Mouse (Mus musculus) kidney, embryonic 16.5 days (tissue): ENCODE results near the gene Atxn7l3. TPM values are rescaled to one million over a fixed set of nuclear protein-coding genes. Genes with fewer than 3 reads are reported as not detected.

Experiments used
- ATAC-seq: fragments of 200-750 bp; cut with Nextera tagmentation; 2 replicates; pipeline ENCODE4 v1.8.0; 2017; ENCODE audit warnings: moderate TSS enrichment; ENCODE audit not compliant: low FRiP score, low TSS enrichment
- H3K27ac ChIP-seq: fragments of 300-500 bp; sonication (generic); 2 replicates; pipeline ENCODE4 v1.5.1; 2014; ENCODE audit warnings: low read length
- H3K27me3 ChIP-seq: fragments of 300-500 bp; sonication (generic); 2 replicates; pipeline ENCODE4 v1.6.1; 2014; ENCODE audit warnings: low read length, control low read depth, mixed read lengths; ENCODE audit not compliant: insufficient read depth
- H3K36me3 ChIP-seq: fragments of 300-500 bp; sonication (generic); 2 replicates; pipeline ENCODE4 v1.6.1; 2014; ENCODE audit warnings: low read length, control low read depth, mixed read lengths; ENCODE audit not compliant: insufficient read depth
- H3K4me1 ChIP-seq: fragments of 300-500 bp; sonication (generic); 2 replicates; pipeline ENCODE4 v1.6.1; 2014; ENCODE audit warnings: low read length, control low read depth, mixed read lengths; ENCODE audit not compliant: insufficient read depth
- H3K4me2 ChIP-seq: fragments of 300-500 bp; sonication (generic); replicated peaks from 2 replicates; pipeline ENCODE4 v1.6.1; 2014; ENCODE audit warnings: low read depth, low read length
- H3K4me3 ChIP-seq: fragments of 300-500 bp; sonication (generic); 2 replicates; pipeline ENCODE4 v1.5.1; 2014; ENCODE audit warnings: mild to moderate bottlenecking, low read length
- H3K9ac ChIP-seq: fragments of 300-500 bp; sonication (generic); replicated peaks from 2 replicates; pipeline ENCODE4 v1.6.1; 2014; ENCODE audit warnings: low read length
- H3K9me3 ChIP-seq: fragments of 300-500 bp; sonication (generic); 2 replicates; pipeline ENCODE4 v1.6.1; 2016; ENCODE audit warnings: low read length, control low read depth
- WGBS: fragments of 180-500 bp; shearing (Covaris S2); extraction: QIAGEN DNeasy Blood & Tissue Kit; methylation state at CpG from one replicate; pipeline ENCODE4 v1.1.7; 2014; 5-methylcytosine and 5-hydroxymethylcytosine counted together
- polyA plus RNA-seq: library from polyadenylated mRNA; unstranded; fragments of >200 nt; fragmentation: Nextera tagmentation; extraction: Ambion mirVana; gene quantifications from 2 replicates; pipeline ENCODE4 v1.2.1, GENCODE M21; 2015

Gene Atxn7l3
- polyA plus RNA-seq, 1 experiment from 2014 or later = 13.3 TPM

DNA sequence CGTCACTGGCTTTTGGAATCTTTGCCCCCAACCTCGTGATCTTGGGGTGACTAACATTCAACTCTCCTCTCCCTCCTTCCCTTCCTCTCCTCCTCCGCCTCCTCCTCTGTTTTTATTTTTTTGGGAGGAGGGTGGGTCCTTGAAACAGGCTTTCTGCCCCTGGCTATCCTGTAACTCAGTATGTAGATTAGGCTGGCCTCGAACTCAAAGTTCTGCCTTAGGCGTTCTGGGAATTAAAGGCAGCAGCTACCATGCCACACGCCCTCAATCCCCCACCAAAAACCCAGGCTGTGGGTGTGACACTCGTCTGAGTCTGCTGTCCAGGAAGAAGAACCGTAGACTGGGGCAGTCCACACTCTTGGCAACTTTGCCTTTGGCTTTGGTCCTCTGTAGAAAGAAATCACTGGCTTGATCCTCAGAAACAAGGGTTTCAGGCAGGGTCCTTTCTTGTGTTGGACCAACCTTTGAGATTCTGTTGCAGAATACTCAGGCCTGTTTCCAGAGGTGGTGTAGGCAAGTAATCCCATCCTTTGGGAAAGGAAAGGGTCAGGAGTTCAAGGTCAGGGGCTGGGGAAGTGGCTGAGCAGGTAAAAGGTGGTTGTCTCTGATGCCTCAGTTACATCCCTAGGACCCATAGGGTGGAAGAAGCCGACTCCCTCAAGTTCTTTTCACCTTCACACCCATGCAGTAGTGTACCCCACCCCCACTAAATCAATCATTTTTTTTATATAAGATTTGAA, 46.9 kb downstream of the Atxn7l3 start:
- Histone ChIP-seq H3K27me3 (no peaks in the 10 kb centered on the region), H3K9me3 (no peaks in the 10 kb centered on the region)

DNA sequence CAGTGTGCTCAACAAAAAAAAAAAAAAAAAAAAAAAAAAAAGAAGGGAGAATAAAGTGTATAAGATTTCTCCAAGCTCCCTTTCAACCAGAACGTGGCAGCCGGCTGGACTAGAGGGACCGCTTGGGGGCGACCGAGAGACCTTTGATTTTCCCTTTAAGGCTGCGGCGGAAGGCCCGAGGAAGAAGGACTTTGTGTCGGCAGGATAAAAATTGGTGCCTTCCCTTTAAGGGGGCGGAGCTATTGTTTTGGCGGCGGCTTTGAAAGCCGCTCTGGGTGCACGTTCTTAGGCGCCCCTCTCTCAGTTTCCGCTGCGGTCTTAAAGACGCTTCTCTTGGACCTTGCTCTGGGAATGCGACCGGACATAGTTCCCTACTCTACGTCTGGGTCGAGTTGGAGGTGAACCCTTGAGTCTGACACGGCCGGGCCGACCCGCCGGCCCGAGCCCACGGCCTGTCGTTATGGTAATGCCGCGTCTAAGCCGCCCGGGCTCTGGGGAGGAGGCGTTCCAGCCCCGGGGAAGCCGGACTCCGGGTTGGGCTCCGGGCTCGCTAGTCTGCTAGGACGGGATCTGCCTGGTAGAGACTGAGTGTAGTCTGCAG, 47.7 kb downstream of the Atxn7l3 start, which contains the start of gene BC030867:
Gene BC030867 (plus strand): TSS at position 253 of the 601 bp plus-strand sequence.
- under 1% methylated on average over 41 of the region's 41 CpGs for whole genome bisulfite sequencing
- Histone ChIP-seq H3K4me2 (peak within 1 kb of the TSS; percentile 80), H3K4me1 (peaks cover 25% of the 10 kb centered on the region), H3K9ac (peak within 1 kb of the TSS; percentile 76), H3K27ac (peak within 1 kb of the TSS; percentile 74), H3K4me3 (peak within 1 kb of the TSS; percentile 82), H3K36me3 (0 out of 2 replicates have a peak, but pooled peaks cover 3% of the 10 kb centered on the region), H3K9me3 (no peaks in the 10 kb centered on the region), H3K27me3 (0 out of 2 replicates have a peak, but pooled peaks cover 3% of the 10 kb centered on the region)
- ATAC-seq = peak; percentile 78

More for the DNA sequence above, 46.9 kb downstream of the Atxn7l3 start:
- Histone ChIP-seq H3K4me1 (peaks cover 24% of the 10 kb centered on the region), H3K27ac (peak overlapping the region; percentile 74; the same call in 1 of the 2 replicates), H3K4me2 (peak overlapping the region; percentile 80), H3K36me3 (0 out of 2 replicates have a peak, but pooled peaks cover 3% of the 10 kb centered on the region), H3K9ac (peak overlapping the region; percentile 76), H3K4me3 (peak overlapping the region; percentile 82)
- no peak for ATAC-seq
- WGBS = 16% methylated on average over 9 of the region's 9 CpGs

GRCm38 (mm10) chr11:102246871-102247270, 49.6 kb downstream of the Atxn7l3 start:
- 0 out of 2 replicates have a peak, but pooled peaks cover 3% of the 10 kb centered on the region for H3K27me3 ChIP-seq
- no peak for ATAC-seq
- H3K9me3 ChIP-seq = 0 out of 2 replicates have a peak, but pooled peaks cover 2% of the 10 kb centered on the region
- H3K4me2 ChIP-seq = no peak overlapping the region
- no peak overlapping the region for H3K4me3 ChIP-seq
- H3K27ac ChIP-seq = no peak overlapping the region
- 89% methylated on average over 4 of the region's 4 CpGs for WGBS
- H3K9ac ChIP-seq = no peak overlapping the region
- H3K36me3 ChIP-seq = no peaks in the 10 kb centered on the region
- peaks cover 25% of the 10 kb centered on the region for H3K4me1 ChIP-seq

DNA sequence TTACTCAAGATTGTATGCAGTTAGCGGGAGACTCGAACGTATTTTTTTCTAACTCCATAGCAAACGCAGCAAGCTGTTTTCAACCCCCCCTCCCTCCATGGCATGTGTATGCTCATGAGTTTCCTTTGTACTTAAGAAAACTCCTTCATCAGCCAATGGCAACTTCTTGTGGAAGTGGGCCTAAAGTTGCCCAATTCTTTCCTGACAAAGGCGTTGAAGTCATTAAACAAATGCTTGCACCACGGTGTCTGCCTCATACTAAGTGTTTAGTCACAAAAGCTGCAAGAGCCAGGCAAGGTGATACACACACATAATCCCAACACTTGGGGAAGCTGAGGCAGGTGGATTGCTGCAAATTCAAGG, 50.2 kb downstream of the Atxn7l3 start:
- WGBS = 85% methylated on average over 6 of the region's 6 CpGs
- ATAC-seq = no peak
- Histone ChIP-seq H3K27ac (no peak overlapping the region), H3K36me3 (no peaks in the 10 kb centered on the region), H3K27me3 (0 out of 2 replicates have a peak, but pooled peaks cover 3% of the 10 kb centered on the region), H3K4me3 (no peak overlapping the region), H3K9me3 (0 out of 2 replicates have a peak, but pooled peaks cover 4% of the 10 kb centered on the region), H3K4me2 (no peak overlapping the region), H3K4me1 (peaks cover 25% of the 10 kb centered on the region), H3K9ac (no peak overlapping the region)

DNA sequence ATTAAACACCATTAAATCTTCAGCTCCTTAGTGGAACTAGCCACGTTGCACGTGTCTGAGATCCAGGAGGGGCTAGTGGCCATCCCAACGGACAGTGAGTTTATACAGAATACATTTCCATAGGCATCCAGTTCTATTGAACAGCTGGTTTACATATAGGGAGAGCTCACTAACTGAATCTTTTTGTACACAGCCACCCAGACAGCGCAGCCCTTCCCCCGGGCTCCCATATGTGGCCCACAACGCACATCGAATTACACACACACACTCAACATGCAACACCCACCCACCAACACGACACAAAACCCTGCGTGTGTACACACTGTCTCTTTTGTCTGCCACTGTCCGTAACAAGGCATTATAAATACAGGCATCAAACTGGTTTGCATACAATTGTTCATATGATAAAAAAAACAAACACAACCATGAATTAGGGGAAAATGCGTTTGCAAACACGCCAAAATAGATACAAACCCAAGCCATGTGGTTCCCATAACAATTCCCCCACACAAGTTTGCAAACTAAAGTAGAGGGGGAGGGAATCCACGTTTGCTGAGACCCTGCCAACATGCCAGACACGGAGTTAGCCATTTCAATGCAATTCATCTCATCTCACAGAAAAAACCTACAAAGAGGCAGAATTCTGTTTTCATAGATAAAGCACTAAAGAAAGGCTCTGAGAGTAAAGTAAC, 50.7 kb downstream of the Atxn7l3 start:
- Histone ChIP-seq H3K36me3 (no peaks in the 10 kb centered on the region), H3K27ac (peak overlapping the region; percentile 25; the same call in 1 of the 2 replicates), H3K4me2 (peak overlapping the region; percentile 66), H3K9ac (peak overlapping the region; percentile 63), H3K9me3 (0 out of 2 replicates have a peak, but pooled peaks cover 4% of the 10 kb centered on the region), H3K4me3 (peak overlapping the region; percentile 39), H3K27me3 (0 out of 2 replicates have a peak, but pooled peaks cover 3% of the 10 kb centered on the region), H3K4me1 (peaks cover 25% of the 10 kb centered on the region)
- 50% methylated on average over 14 of the region's 14 CpGs for WGBS
- ATAC-seq = peak; percentile 12; the same call in 1 of the 2 replicates

- H3K36me3 ChIP-seq = no peaks in the 10 kb centered on the region
- peak overlapping the region; percentile 63 for H3K9ac ChIP-seq
- 0 out of 2 replicates have a peak, but pooled peaks cover 3% of the 10 kb centered on the region for H3K27me3 ChIP-seq
- 0 out of 2 replicates have a peak, but pooled peaks cover 4% of the 10 kb centered on the region for H3K9me3 ChIP-seq
- H3K27ac ChIP-seq = peak overlapping the region; percentile 25; the same call in 1 of the 2 replicates
- H3K4me3 ChIP-seq = peak overlapping the region; percentile 39
- peak; percentile 66 for ATAC-seq
- under 1% methylated on average over 32 of the region's 32 CpGs for WGBS
- peaks cover 25% of the 10 kb centered on the region for H3K4me1 ChIP-seq
- peak overlapping the region; percentile 66 for H3K4me2 ChIP-seq
Observed at GRCm38 (mm10) chr11:102244926-102245449, 51.4 kb downstream of the Atxn7l3 start.

DNA sequence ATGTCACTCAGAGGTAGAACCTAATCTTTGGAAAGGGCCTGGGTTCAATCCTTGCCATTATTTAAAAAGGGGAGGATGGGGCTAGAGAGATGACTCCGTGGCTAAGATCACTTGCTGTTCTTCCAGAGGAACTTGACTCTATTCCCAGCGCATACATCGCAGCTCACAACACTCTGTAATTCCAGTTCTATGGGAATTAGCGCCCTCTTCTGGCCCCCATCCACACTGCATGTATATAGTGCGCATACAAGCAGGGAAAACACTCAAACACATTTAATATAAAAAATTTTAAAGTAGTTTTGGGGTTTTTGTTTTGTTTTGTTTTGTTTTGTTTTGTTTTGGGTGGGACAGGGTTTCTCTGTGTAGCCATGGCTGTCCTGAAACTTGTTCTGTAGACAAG, 54.6 kb downstream of the Atxn7l3 start:
- Histone ChIP-seq H3K4me2 (no peak overlapping the region), H3K4me3 (no peak overlapping the region), H3K4me1 (peaks cover 16% of the 10 kb centered on the region), H3K27me3 (0 out of 2 replicates have a peak, but pooled peaks cover 3% of the 10 kb centered on the region), H3K36me3 (no peaks in the 10 kb centered on the region), H3K9ac (no peak overlapping the region), H3K9me3 (0 out of 2 replicates have a peak, but pooled peaks cover 4% of the 10 kb centered on the region), H3K27ac (no peak overlapping the region)
- ATAC-seq = no peak
- 46% methylated on average over 5 of the region's 5 CpGs for WGBS

GRCm38 (mm10) chr11:102241246-102241645, 55.2 kb downstream of the Atxn7l3 start:
- H3K4me3 ChIP-seq = no peak overlapping the region
- H3K27me3 ChIP-seq = 0 out of 2 replicates have a peak, but pooled peaks cover 3% of the 10 kb centered on the region
- 0 out of 2 replicates have a peak, but pooled peaks cover 4% of the 10 kb centered on the region for H3K9me3 ChIP-seq
- H3K4me2 ChIP-seq = no peak overlapping the region
- H3K4me1 ChIP-seq = peaks cover 16% of the 10 kb centered on the region
- H3K36me3 ChIP-seq = no peaks in the 10 kb centered on the region
- H3K27ac ChIP-seq = no peak overlapping the region
- WGBS = 90% methylated on average over 5 of the region's 5 CpGs
- H3K9ac ChIP-seq = no peak overlapping the region
- ATAC-seq = no peak

DNA sequence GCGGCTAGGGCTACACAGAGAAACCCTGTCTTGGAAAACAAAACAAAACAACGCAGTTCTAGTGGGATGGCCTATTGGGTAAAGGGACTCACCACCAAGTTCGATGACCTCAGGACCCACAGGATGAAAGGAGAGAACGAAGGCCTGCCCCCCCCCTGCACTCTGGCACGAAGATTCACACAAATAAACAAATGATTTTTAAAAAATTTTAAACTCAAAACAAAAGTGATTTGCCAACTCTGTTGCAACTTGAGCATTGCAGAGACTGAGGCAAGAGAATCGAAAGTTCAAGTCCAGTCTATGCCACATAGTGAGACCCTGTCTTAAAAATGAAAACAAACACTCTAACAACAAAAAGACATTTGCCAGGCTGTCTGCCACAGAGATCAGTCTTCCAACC, 55.8 kb downstream of the Atxn7l3 start:
- Histone ChIP-seq H3K4me3 (no peak overlapping the region), H3K27me3 (0 out of 2 replicates have a peak, but pooled peaks cover 3% of the 10 kb centered on the region), H3K27ac (no peak overlapping the region), H3K9ac (no peak overlapping the region), H3K4me1 (peaks cover 13% of the 10 kb centered on the region), H3K36me3 (no peaks in the 10 kb centered on the region), H3K4me2 (no peak overlapping the region), H3K9me3 (0 out of 2 replicates have a peak, but pooled peaks cover 4% of the 10 kb centered on the region)
- WGBS = 85% methylated on average over 6 of the region's 6 CpGs
- ATAC-seq = no peak
